Mouse (Mus musculus) mammary gland, adult 2 months (tissue): ENCODE measurements around the gene Mfsd1. TPM values are rescaled to one million over a fixed set of nuclear protein-coding genes. Genes with fewer than 3 reads are reported as not detected.

Source experiments
- polyA plus RNA-seq: library from polyadenylated mRNA; depleted of rRNA; stranded (reverse); fragments of >200 nt; gene quantifications from 2 replicates; pipeline ENCODE4 v1.2.3, GENCODE M21; 2012; ENCODE audit warnings: low replicate concordance; rRNA removed

The Mfsd1 gene
- polyA plus RNA-seq = 48.9 and 49.6 TPM in 2 replicates

DNA sequence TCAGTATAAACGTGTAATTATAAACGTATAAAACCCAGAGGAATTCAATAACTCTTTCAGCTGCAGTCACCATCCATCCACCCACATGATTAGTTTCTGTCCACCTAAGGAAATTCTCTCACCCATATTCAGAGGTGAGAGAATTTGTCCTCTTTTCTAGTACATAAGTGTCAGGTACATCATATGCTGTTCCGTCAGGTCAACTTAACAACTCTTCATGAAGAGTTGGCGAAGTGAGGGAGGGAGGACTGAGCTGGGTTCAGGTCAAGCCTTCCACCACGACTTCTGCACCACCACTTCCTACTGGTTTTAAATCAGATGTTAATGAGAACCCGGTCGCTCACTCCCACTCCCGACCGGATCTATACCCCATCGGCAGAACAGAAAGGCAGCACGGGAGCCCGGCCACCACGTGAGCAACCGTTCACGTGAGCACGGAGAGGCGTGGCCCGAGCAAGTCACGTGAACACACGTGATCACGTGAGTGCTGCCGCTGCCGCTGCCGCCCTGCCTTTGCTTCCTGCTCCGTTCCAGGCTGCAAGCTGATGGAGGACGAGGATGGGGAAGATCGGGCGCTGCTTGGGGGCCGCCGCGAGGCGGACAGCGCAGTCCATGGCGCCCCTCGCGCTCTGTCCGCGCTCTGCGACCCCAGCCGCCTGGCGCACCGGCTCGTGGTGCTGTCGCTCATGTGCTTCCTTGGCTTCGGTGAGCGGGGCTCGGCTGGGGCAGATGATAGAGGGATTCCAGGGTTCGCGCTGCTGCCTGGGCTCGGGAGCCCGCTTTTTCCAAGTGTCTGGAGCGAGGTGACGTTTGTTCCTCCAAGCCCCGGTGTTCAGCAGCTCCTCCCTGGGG is at the start of gene Mfsd1:
Gene Mfsd1 (plus strand): TSS at position 469 of the 852 bp plus-strand sequence.

Other genes with a start within 250 kb of the Mfsd1 start
- 0.36 and 20.1 TPM in 2 replicates for gene Mlf1, start 208.6 kb upstream of the Mfsd1 start, polyA plus RNA-seq
- not detected in 2 replicates for gene Gm17402, start 207.6 kb upstream of the Mfsd1 start, polyA plus RNA-seq
- gene Gfm1, start 152.6 kb upstream of the Mfsd1 start, polyA plus RNA-seq = 11.9 and 27.0 TPM in 2 replicates
- gene Lxn, start 118.8 kb upstream of the Mfsd1 start, polyA plus RNA-seq = 26.8 and 50.6 TPM in 2 replicates
- 3.1 and 3.9 TPM in 2 replicates for gene Rarres1, start 67.2 kb upstream of the Mfsd1 start, polyA plus RNA-seq